Mouse (Mus musculus): ENCODE data around the gene Pgghg.

Gene Pgghg

DNA sequence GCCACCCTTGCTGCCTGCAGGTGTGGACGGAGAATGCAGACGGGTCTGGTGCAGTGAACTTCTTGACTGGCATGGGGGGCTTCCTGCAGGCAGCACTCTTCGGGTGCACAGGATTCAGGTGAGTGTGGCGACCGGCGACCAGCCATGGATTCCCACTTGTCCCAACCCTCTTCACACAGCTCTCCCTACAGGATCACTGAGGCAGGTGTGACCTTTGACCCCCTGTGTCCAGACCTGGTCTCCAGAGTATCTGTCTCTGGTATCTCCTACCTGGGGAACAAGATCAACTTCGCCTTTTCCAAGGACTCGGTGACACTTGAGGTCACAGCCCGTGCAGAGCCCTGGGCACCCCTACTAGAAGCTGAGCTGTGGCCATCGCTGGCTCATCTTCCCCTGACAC, 5.1 kb downstream of the Pgghg start:
- no peak for TF ChIP-seq GATA4 (IDR thresholded peaks at IDR 0.05; ENCODE audit: insufficient replicate concordance, low read length)

DNA sequence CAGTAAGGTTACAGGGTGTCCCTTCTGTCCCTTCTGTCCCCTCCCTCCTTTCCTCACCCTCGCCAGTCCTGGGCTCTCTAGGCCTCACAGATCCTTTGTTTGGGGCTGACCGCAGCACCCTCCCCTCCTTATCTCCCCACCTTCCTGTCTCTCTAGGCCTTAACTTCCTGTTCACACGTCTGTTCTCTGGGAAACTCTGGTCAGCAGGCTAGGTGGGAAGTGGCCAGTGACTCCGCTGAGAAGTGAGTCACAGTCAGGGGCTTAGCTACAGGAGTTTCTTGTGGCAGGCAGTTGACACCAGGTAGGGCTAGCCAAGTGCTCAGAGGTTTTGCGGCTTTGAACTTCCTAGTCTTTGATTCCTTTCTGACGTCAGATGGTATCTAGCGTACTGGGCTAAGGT, 5.8 kb downstream of the Pgghg start:
- peak; percentile 93; the same call in 1 of the 2 replicates for TF ChIP-seq GATA4 (IDR thresholded peaks at IDR 0.05; ENCODE audit: insufficient replicate concordance, low read length)

DNA sequence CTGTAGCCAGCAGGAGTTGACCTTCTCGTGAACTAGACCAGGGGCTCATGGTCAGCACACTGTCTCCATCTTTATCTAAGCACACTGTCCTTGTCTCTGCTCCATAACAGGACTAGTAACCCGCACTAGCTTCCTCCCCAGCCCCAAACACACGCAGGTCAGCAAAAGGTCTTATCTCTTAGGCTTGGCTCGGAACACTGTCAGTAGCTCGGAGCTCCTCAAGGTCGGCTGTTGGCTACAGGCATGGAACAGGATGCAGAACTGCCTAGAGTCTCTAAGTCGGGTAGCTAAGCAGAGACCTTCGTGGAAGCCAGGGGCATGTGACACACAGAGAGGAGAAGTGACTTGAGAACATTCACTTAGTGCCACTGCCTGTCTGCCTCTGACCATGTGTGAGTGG, 7.0 kb downstream of the Pgghg start:
- TF ChIP-seq GATA4 (IDR thresholded peaks at IDR 0.05; ENCODE audit: insufficient replicate concordance, low read length): peak; percentile 96

DNA sequence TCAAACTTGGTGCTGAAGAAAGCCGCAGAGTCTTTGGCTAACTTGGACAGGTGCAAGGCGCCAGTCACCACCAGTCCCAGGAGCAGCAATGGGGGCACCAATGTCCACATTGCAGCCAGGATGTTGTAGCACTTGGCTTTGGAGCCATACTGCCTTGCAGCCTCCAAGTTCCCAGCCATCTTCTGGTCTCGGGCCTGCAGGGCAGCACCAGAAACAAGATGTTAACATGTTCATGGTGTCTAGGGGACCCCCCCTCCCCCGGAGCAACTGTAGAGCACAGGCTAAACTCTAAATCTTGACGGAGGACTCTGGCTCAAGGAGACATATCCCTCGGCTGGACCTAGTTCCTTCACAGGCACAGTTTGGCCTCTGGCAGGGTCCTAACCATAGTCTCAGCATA, 8.1 kb downstream of the Pgghg start:
- no peak for TF ChIP-seq GATA4 (IDR thresholded peaks at IDR 0.05; ENCODE audit: insufficient replicate concordance, low read length)

DNA sequence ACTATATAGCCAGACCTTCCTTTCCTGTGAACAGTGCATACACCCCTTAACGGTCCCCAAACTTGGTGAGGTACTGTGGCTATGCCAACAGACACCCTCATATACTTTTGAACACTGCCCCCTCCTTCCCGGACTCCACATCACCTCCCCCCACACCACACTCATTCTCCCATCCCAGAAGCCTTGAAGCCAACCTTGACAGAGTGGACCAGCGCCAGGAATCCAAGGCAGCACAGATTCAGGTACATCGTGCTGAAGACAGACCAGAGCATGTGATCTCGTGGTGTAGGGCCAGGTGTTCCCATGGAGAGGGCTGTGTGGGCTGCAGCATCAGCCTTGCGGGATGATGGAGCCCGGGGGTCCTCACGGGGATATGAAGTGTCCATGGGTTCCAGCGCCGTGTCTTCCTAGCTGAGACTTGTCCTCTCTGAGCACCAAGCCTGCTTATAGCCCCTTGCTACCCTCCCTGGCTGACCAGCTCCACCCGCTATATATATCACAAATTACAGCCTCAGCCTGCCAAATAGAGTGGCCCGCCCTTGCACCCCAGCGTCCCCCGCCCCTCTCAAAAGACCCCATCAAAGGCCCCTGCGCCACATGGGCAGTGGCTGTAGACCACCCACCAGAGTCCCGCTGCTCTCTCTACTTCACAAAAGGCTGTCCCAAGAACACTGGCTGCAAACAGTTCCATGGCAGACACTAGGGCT, 8.8 kb downstream of the Pgghg start, which contains the start of gene Ifitm5:
Ifitm5 (minus strand) TSS at position 468 of the 707 bp plus-strand sequence.
- TF ChIP-seq GATA4 (IDR thresholded peaks at IDR 0.05; ENCODE audit: insufficient replicate concordance, low read length): no peak

DNA sequence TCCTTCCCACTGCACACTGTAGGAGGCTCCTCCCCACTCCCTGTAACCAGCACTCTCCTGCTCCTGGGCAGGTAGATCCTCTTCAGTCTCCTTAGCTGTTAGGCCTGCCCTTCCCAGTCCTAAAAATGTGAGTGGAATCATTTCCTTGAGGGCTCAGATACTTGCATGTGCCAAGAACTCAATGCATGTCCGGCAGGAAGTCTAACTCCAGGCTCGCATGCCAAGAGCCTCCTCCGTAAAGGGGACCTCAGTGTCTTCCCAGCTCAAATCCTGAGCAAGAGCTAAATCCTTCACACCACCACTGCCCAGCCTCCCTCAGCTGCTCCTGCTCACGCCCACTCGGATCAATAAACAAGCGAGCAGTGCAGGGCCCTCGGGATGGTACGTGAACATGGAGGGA, 9.9 kb downstream of the Pgghg start:
- 0 out of 2 replicates have a peak, but pooled peaks have one; percentile 6 for TF ChIP-seq GATA4 (IDR thresholded peaks at IDR 0.05; ENCODE audit: insufficient replicate concordance, low read length)

DNA sequence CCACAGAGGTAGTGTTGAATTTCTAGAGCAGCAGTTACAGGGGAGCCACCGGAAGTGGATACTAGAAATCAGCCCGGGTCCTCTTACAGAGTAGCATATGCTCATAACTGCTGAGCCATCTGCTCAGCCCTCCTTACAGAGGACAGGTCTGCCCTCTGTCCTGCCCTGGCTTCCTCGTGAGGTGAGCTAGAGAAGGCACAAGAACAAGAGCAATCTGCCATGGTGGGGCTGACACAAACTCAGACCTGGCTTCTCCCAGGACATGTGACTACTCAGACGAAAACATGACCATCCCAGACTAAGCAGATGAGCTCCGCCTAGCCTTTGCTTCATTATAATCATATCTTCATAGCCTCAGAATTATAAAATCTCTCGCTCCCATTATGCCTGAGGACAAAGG, 10.6 kb downstream of the Pgghg start:
- TF ChIP-seq GATA4 (IDR thresholded peaks at IDR 0.05; ENCODE audit: insufficient replicate concordance, low read length): no peak

DNA sequence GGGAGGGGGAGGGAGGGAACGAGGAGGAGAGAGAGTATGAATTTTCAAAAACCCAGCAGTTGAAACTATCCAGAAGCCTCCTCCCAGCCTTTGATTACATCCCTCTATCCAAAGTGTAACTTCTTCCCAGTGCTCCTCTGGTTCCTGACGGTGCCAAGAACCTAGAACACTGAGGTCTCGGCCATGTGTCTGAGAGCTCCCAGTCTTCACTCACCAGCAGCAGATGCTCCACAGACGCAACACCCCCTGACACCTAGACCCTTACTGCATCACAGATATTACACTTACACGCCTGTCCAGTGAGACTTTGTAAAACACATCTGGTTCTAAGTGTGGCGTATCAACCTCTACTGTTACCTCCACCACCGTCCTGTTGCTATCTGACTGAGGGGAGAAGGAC, 11.2 kb downstream of the Pgghg start:
- no peak for TF ChIP-seq GATA4 (IDR thresholded peaks at IDR 0.05; ENCODE audit: insufficient replicate concordance, low read length)

DNA sequence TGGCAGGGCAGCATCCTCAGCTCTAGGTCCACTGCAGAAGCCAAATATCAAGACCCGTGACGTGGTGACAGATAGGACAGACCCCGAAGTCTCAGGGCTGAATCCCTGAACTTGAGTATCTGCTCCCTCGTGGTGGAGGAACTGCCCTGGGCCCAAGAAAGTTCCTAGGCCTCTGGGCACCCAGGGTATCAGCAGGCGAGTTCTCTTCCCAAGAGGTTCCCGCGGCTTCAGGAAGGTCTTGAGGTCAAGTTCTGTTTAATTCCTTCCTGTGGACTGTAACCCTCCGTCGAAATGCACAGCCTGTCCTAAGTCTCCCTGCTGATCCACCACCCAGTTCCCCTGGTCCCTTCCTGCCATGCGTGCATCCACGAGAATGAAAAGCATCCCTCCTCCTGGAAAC, 11.9 kb downstream of the Pgghg start:
- TF ChIP-seq GATA4 (IDR thresholded peaks at IDR 0.05; ENCODE audit: insufficient replicate concordance, low read length): peak; percentile 48; the same call in 1 of the 2 replicates

DNA sequence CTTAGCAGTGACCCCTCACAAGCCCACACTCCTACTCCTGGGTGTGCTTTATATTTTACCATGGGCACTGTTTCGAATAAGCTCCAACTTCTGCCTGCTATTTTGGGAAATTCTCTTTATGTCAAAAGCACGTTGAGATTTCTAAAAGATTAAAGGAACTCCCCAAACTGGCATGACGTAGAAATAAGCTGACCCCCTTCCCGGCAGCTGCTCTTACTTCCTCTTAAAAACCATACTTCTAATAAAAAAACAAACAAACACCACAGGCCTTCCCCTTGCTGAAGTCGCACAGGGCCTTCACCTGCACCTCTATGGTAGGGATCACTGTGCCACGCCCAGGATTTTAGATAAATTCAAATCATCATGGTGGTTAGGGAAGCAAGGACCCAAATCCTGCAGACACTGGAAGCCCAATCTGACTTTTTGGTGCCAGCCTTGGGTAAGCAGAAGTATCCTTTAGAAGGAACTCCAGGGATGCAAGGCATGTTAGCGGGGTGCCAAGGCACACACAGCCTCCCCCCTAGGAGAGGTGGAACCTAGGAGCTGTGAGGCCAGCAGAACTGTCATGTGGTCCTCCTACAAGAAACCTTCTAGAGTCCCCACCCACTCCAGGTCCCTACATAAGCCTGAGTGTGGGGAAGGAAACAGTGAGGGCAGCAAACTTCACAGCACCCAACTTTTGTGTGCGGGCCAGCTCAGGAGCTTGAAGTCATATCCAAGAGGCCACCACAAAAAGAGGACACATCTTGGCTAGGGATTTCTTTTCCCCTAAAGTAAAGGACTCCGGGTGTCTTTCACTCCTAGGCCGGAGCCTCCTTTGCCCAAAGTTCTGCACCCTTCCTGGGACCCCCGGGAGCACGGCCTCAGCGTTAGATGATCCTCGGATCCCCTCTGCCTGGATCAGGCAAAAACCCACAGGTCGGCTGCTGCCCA, 12.9 kb downstream of the Pgghg start:
- no peak for TF ChIP-seq GATA4 (IDR thresholded peaks at IDR 0.05; ENCODE audit: insufficient replicate concordance, low read length)

DNA sequence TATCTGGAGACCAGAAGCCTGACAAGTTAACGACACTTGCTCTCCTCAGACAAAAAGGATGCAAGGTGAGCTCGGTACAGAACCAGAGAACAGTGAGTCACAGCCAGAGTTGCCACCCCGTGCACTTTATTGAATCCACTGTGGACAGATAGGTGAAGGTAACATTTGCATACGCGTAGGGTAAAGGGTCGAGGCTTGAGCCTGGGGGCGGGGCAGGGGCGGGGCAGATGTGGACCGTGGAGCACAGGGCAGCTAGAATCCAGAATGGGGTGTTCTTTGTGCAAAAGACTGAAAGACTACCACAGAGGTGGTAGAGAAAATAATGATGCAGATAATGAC, 13.5 kb downstream of the Pgghg start:
- TF ChIP-seq GATA4 (IDR thresholded peaks at IDR 0.05; ENCODE audit: insufficient replicate concordance, low read length): no peak

DNA sequence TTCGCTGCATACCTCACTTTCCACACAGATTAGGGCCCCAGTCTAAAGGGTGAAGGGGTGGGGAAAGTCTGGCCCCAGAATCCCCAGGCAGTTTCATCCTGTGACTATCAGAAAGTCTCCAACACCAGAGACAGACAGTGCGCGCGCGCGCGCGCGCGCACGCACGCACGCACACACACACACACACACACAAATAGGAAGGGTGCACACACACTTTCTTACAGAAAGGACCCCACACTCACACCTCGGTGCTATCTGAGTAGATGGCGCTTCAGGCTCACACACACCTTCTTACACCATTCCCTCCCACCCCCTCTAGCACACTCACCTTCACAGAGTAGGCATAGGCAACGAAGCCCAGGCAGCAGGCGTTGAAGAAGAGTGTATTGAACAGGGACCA, 14.2 kb downstream of the Pgghg start:
- no peak for TF ChIP-seq GATA4 (IDR thresholded peaks at IDR 0.05; ENCODE audit: insufficient replicate concordance, low read length)

DNA sequence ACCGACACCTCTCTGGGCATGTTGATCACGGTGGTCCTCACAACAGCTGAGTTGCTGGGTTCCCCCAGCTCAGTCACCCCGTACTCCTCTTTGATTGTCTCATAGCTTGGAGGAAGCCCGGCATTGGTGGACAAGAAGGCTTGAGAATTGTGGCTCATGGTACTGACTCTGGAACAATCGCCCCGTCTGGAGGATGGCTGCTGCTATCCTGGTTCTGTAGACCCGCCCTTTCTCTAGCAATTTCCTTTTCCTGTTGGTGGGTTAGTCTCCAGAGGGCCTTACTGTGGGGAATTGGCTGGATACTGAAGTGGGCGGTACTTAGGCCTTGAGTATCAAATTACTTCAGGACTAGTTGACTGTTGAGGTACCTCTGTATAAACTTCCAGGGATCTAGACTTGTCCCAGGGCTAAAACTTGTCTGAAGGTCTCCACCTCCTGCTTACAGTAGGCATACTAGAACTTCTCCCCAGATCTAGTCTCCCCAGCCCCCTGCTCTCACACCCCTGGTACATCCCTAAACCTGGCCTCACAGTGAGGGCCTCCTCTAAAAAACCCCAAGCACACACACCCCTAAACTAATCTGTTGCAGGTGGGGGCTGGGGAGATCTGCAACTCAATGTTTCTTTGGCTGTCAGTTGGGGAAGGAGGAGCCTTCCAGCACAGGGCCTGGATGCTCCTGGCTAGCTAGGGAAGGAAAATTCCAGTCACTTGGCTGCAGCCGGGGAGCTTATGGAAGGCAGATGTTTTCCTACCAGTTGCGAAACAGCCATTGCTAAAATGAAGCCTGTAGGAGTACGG, 14.8 kb downstream of the Pgghg start, which contains the start of the genes Gm45717 and Ifitm2:
Gm45717 (minus strand) TSS at position 180 of the 798 bp plus-strand sequence.
Ifitm2 (minus strand) TSS at position 230 of the 798 bp plus-strand sequence.
- TF ChIP-seq GATA4 (IDR thresholded peaks at IDR 0.05; ENCODE audit: insufficient replicate concordance, low read length): peak; percentile 11; the same call in 1 of the 2 replicates

DNA sequence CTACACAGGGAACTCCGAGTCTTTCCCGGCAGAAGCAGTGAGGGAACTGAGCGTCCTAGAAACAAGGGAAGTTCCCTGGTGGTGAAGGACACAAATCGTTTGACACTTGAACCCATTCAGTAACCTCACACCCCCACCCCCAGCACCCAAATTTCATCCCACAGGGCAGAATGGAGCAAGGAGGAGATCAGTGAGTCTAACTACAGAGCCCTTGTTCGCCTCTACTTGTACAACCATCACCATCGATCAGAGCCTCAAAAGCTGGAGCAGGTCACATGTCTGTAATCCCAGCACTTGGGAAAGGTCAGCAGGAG, 15.3 kb downstream of the Pgghg start:
- TF ChIP-seq GATA4 (IDR thresholded peaks at IDR 0.05; ENCODE audit: insufficient replicate concordance, low read length): no peak

DNA sequence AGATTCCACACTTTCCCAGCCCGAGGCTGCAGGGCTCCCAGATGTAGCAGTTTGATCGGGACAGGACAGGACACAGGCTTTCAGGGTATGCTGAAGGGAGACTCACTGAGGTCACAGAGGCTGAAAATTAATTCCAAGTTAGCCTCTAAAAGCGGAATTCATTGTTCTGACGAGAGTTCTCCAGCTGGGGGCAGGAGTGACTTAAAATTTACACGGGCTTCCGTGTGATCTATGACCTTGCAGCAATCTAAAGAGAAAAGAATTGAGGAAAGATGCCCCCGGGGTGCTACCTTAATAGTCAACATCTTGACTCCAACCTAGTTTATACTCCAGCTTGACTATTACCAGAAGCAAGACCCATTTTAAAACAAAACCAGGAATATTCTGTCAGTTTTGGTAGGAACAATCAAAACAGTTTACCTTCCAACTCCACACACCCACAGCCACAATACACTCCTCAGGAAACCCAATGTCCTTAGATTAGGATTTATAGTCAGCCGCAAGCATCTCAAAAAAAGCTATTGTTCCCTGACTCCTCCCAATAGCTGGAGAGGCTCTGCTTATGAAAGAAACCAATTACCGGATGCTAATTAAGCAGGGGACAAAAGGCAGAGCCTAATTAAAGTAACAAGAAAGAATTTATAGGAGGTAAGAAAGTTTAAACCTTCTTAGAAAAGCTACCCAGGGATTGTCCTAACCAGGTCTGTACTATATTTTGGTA, 18.1 kb downstream of the Pgghg start:
- TF ChIP-seq GATA4 (IDR thresholded peaks at IDR 0.05; ENCODE audit: insufficient replicate concordance, low read length): no peak

Measured in liver, adult (tissue).